Mouse (Mus musculus) stomach, embryonic 14.5 days (tissue): ENCODE results near the gene Usp21. TPM values are rescaled to one million over a fixed set of nuclear protein-coding genes. Genes with fewer than 3 reads are reported as not detected.
A peak's percentile ranks its signal among the peaks of the same experiment; 100 is the strongest.

Source experiments
- ATAC-seq: fragments of 200-750 bp; cut with Nextera tagmentation; 2 replicates; pipeline ENCODE4 v1.8.0; 2017; ENCODE audit warnings: low read depth, moderate TSS enrichment; ENCODE audit not compliant: insufficient number of reproducible peaks, insufficient read depth, low FRiP score
- H3K27ac ChIP-seq: fragments of 300-500 bp; sonication (generic); 2 replicates; pipeline ENCODE4 v1.5.1; 2014; ENCODE audit warnings: mild to moderate bottlenecking, low read length, moderate library complexity, mixed read lengths
- H3K27me3 ChIP-seq: fragments of 300-500 bp; sonication (generic); 2 replicates; pipeline ENCODE4 v1.6.1; 2014; ENCODE audit warnings: low read length, control low read depth, mixed read lengths; ENCODE audit not compliant: control insufficient read depth, insufficient read depth
- H3K36me3 ChIP-seq: fragments of 300-500 bp; sonication (generic); 2 replicates; pipeline ENCODE4 v1.6.1; 2014; ENCODE audit warnings: mild to moderate bottlenecking, control low read depth, low read length, moderate library complexity, mixed read lengths; ENCODE audit not compliant: control insufficient read depth, insufficient read depth
- H3K4me1 ChIP-seq: fragments of 300-500 bp; sonication (generic); 2 replicates; pipeline ENCODE4 v1.6.1; 2014; ENCODE audit warnings: low read length, control low read depth, mixed read lengths; ENCODE audit not compliant: control insufficient read depth, insufficient read depth
- H3K4me2 ChIP-seq: fragments of 300-500 bp; sonication (generic); replicated peaks from 2 replicates; pipeline ENCODE4 v1.6.1; 2014; ENCODE audit warnings: low read depth, low read length, control low read depth
- H3K4me3 ChIP-seq: fragments of 300-500 bp; sonication (generic); 2 replicates; pipeline ENCODE4 v1.5.1; 2014; ENCODE audit warnings: low read depth, low read length, control low read depth
- H3K9ac ChIP-seq: fragments of 300-500 bp; sonication (generic); replicated peaks from 2 replicates; pipeline ENCODE4 v1.6.1; 2014; ENCODE audit warnings: low read depth, mild to moderate bottlenecking, control low read depth, low read length, moderate library complexity, mixed read lengths
- H3K9me3 ChIP-seq: fragments of 300-500 bp; sonication (generic); 2 replicates; pipeline ENCODE4 v1.6.1; 2016; ENCODE audit warnings: low read depth, low read length, control low read depth; ENCODE audit not compliant: control insufficient read depth
- WGBS: fragments of 180-500 bp; shearing (Covaris S2); extraction: QIAGEN DNeasy Blood & Tissue Kit; methylation state at CpG from one replicate; pipeline ENCODE4 v1.1.7; 2014; 5-methylcytosine and 5-hydroxymethylcytosine counted together
- polyA plus RNA-seq: library from polyadenylated mRNA; unstranded; fragments of >200 nt; fragmentation: Nextera tagmentation; extraction: Ambion mirVana; gene quantifications from 2 replicates; pipeline ENCODE4 v1.2.1, GENCODE M21; 2014

Gene Usp21
- polyA plus RNA-seq, 1 experiment from 2014 or later = 70.6 TPM

DNA sequence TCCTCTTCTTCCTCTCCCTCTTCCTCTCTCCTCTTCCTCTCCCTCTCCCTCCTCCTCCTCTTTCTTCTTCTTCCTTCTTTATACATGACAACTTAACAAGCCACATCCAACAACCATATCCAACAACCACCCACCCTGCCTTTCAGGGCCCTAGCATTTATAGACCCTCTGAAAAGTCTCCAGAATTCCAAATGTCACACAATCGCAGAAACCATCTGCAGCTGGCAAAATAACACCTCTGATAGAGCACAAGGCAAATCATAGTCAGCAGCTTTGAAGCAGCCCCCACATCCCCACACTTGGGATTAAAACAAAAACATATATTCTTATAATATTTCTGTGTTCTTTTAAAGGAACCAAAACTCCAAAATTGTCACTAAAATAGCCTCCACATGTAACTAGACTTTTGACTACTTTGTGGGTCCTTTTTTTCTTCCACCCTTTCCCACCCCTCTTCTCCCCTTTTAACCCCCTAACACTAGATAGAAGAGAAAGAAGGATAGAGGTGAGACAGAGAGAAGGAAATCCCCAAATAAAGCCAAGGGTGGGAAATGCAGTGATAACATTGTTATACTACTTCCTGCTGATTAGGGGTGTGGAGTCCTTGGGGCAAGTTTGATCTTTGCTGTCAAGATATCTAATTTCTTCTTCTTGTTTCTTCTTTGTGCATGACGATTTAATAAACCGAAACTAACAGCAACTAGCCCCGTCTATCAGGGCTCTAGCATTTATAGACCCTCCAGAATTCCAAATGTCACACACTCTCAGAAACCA is 21.6 kb downstream of the Usp21 start:
- Histone ChIP-seq H3K27me3 (no peaks in the 10 kb centered on the region), H3K36me3 (no peaks in the 10 kb centered on the region), H3K4me3 (no peak overlapping the region), H3K27ac (no peak overlapping the region), H3K9me3 (no peaks in the 10 kb centered on the region), H3K9ac (no peak overlapping the region), H3K4me1 (peaks cover 12% of the 10 kb centered on the region), H3K4me2 (no peak overlapping the region)
- WGBS = 66% methylated on average over 4 of the region's 4 CpGs
- no peak for ATAC-seq

DNA sequence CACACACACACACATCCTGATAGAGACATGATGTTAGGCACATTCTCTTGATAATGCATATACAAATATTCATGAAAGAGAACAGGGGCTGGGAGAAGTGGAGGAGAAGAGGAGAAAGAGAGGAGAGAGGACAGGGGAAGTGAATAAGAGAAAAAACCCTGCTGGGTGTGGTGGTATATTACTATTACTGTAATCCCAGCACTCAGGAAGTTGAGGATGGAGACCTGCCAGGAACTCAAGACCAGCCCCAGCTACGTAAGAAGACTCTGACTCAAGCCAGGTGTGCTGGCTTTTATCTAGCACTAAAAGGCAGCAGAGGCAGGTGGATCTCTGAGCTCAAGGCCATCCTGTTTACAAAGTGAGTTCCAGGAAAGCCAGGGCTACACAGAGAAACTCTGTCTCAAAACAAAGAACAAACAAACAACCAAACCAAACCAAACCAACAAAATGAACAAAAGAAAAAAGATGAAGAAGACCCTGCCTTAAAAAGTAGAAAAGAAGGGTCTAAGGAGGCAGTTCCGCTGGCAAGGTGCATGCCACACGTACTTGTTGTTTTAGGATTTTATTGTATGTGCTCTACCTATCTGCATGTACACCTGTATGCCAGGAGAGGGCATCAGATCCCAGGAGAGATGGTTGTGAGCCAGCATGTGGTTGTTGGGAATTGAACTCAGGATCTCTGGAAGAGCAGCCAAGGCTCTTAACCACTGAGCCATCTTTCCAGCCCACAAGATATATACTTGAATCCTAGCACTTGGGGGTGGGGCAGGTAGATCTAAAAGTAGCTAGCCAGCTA is 23.9 kb downstream of the Usp21 start:
- no peak overlapping the region for H3K4me3 ChIP-seq
- no peak for ATAC-seq
- no peak overlapping the region for H3K4me2 ChIP-seq
- peaks cover 8% of the 10 kb centered on the region for H3K4me1 ChIP-seq
- no peaks in the 10 kb centered on the region for H3K9me3 ChIP-seq
- H3K36me3 ChIP-seq = no peaks in the 10 kb centered on the region
- H3K9ac ChIP-seq = no peak overlapping the region
- H3K27ac ChIP-seq = peak overlapping the region; percentile 93; the same call in 1 of the 2 replicates
- WGBS = 67% methylated on average over 3 of the region's 3 CpGs
- H3K27me3 ChIP-seq = no peaks in the 10 kb centered on the region

DNA sequence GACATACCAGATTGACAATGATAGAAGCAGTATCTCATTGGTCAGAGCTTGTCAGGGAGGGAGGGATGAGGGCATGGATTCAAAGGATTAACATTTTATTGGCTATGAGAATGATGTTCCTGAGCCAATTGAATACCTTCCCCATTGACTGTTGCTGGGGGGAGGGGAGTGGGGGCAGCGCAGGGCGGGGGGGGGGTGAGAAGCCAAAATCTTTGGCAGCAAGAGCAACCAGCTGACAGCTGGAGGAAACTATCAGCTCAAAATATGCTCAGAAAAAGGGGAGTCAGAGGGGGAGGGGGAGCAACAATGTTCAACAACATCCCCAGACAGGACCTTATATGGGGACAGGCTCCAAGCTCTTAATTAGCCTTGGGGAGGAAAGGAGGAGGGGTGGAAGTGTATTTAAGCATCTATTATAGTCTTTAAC is 24.6 kb downstream of the Usp21 start:
- Histone ChIP-seq H3K4me3 (no peak overlapping the region), H3K27me3 (no peaks in the 10 kb centered on the region), H3K27ac (peak overlapping the region; percentile 93), H3K9me3 (no peaks in the 10 kb centered on the region), H3K4me2 (peak overlapping the region; percentile 44; the same call in 1 of the 2 replicates), H3K36me3 (no peaks in the 10 kb centered on the region), H3K4me1 (peaks cover 8% of the 10 kb centered on the region), H3K9ac (no peak overlapping the region)
- peak; percentile 87 for ATAC-seq
- WGBS = 3% methylated on average over 2 of the region's 2 CpGs

DNA sequence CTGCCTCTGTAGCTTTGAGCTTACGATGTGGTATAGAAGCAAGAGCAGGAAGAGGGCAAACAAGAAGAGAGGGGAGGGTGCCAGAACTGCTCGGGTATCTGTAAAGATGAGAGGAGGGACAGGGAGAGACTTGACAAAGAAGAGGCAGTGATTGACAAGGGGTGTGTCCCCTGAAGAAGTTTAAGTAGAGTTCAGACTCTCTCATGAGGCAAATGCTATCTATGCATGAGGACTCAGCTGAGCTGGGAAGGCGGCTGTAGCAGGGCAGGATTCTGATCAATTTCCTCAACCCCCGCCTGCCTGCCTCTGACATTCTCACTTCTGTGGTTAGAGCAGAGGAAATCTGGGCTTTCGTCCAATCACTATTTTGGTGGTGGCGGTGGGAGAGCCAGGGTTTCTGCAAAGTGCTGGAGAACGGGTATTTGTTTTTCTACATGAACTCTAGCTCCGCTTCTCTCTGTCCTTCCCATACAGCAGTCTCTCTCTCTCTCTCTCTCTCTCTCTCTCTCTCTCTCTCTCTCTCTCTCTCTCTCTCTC is 25.1 kb downstream of the Usp21 start:
- Histone ChIP-seq H3K9ac (no peak overlapping the region; the same call in 1 of the 2 replicates), H3K4me1 (peaks cover 8% of the 10 kb centered on the region), H3K9me3 (no peaks in the 10 kb centered on the region), H3K27ac (peak overlapping the region; percentile 93), H3K27me3 (no peaks in the 10 kb centered on the region), H3K4me3 (peak overlapping the region; percentile 2; the same call in 1 of the 2 replicates), H3K36me3 (no peaks in the 10 kb centered on the region), H3K4me2 (peak overlapping the region; percentile 44)
- under 1% methylated on average over 8 of the region's 8 CpGs for WGBS
- ATAC-seq = peak; percentile 72

DNA sequence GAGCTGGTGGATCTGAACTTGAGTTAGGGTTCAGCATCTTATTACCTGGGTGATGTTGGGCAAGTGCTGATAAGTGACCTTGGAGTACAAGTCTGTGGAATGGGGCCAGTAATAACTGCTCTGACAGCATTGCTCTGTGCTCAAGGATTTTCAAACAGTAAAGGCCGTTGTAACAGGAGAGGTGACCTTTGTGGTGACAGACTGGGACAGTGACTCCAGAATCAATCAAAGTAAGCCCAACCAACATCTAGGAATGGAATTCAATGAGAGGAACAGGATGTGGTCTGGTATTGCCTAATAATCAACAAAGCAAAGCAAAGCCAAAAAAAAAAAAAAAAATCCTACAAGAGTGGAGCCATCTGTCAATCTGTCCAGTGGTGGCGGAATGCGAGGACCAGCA is 27.5 kb downstream of the Usp21 start:
- Histone ChIP-seq H3K9me3 (no peaks in the 10 kb centered on the region), H3K4me3 (no peak overlapping the region), H3K9ac (no peak overlapping the region), H3K36me3 (no peaks in the 10 kb centered on the region), H3K27ac (no peak overlapping the region), H3K4me1 (peaks cover 8% of the 10 kb centered on the region), H3K4me2 (no peak overlapping the region), H3K27me3 (no peaks in the 10 kb centered on the region)
- ATAC-seq = no peak
- 50% methylated on average over 3 of the region's 3 CpGs for WGBS

DNA sequence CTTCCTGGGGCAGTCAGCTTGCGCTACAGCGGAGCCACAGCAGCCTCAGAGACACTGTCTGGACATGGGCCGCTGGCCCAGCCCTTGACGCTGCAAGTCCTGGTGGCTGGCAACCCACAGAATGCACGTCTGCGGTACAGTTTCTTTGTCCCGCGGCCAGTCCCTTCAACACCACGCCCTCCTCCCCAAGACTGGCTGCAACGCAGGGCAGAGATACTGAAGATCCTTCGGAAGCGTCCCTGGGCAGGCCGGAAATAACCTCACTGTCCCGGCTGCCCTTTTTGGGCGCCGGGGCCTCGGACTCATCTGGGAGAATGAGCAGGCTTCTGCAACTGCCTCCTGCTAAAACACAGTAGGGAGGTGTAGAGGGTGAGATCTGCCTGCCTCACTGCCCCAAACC is 28.9 kb downstream of the Usp21 start:
- Histone ChIP-seq H3K27ac (no peak overlapping the region), H3K9ac (no peak overlapping the region), H3K27me3 (no peaks in the 10 kb centered on the region), H3K4me3 (no peak overlapping the region), H3K36me3 (no peaks in the 10 kb centered on the region), H3K9me3 (no peaks in the 10 kb centered on the region), H3K4me2 (no peak overlapping the region), H3K4me1 (peaks cover 8% of the 10 kb centered on the region)
- no peak for ATAC-seq
- 78% methylated on average over 17 of the region's 17 CpGs for WGBS

DNA sequence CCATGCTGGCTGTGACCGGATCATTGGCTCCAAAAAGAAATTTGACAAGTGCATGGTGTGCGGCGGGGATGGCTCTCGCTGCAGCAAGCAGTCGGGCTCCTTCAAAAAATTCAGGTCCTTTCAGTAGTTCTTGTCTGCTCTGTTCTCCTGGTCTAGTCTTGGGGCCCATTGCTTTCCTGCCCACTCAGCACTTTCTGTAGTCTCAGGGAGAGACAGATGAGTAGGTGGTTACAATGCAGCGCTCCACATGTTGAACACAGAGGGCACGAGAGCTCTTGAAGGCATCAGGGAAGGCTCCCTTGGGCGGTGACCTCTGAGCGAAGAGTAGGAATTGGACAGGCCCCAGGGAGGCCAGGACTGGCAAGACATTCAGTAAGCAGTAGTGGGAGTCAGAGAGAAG is 30.0 kb downstream of the Usp21 start:
- no peak overlapping the region for H3K27ac ChIP-seq
- H3K4me2 ChIP-seq = no peak overlapping the region
- ATAC-seq = no peak
- no peak overlapping the region for H3K4me3 ChIP-seq
- no peaks in the 10 kb centered on the region for H3K9me3 ChIP-seq
- H3K36me3 ChIP-seq = no peaks in the 10 kb centered on the region
- H3K27me3 ChIP-seq = no peaks in the 10 kb centered on the region
- H3K4me1 ChIP-seq = peaks cover 8% of the 10 kb centered on the region
- H3K9ac ChIP-seq = no peak overlapping the region
- 90% methylated on average over 9 of the region's 9 CpGs for WGBS

DNA sequence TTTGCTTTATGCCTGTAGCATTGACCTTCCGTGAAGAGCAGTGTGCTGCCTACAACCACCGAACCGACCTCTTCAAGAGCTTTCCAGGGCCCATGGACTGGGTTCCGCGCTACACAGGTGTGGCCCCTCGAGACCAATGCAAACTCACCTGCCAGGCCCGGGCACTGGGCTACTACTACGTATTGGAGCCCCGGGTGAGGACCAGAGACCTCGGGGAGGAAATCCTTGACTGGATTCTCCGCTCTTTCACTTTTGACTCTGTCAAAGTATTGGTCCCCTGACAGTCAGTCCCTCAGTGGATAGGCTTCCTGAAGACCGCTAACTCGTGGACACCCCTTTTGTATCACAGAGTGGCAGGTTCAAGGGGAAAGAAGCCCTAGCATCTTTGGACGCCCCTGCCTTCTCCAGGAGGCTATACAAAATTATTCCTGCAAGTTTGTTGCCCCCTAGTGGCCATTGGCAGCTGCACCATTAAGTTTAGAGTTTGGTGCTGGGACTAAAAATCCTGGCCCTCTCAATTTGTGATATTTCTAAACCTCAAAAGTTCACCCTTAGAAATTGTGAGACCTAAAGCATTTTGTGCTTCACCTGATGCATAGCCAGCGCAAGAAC is 30.7 kb downstream of the Usp21 start:
- Histone ChIP-seq H3K4me2 (no peak overlapping the region), H3K4me3 (no peak overlapping the region), H3K27me3 (no peaks in the 10 kb centered on the region), H3K27ac (no peak overlapping the region), H3K36me3 (no peaks in the 10 kb centered on the region), H3K9me3 (no peaks in the 10 kb centered on the region), H3K4me1 (peaks cover 9% of the 10 kb centered on the region), H3K9ac (no peak overlapping the region)
- ATAC-seq = no peak
- 63% methylated on average over 15 of the region's 15 CpGs for WGBS
